Mouse (Mus musculus) B cell, adult 2 months (primary cell): ENCODE results near the gene Iqgap3.

Source experiments
- DNase-seq, 2 experiments: peaks; one replicate each; pipeline ENCODE4 v3.0.0; 2022

Gene Iqgap3

DNA sequence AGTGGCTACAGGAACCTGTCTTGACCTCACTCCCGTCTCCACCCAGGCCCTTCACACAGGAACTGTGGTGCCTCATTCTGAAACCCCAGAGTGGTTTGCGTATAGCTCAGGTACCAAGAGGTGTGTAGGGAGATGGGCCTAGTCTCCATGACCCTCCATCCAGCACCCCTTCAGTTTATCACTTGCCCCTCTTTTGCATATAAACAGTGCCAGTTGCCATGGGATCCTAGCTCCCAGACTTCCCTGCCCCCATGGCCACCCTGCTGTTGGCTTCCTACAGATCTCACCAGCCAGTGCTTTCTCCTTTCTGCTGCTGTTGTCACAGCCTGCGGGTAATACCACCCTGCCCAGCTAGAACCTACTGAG is 69.2 kb downstream of the Iqgap3 start:
- DNase-seq, result no peak

GRCm38 (mm10) chr3:88152056-88152455 is 70.3 kb downstream of the Iqgap3 start:
- DNase-seq, result no peak

- no peak for DNase-seq
Observed at GRCm38 (mm10) chr3:88153290-88154011, 71.7 kb downstream of the Iqgap3 start.

GRCm38 (mm10) chr3:88154236-88154635 is 72.5 kb downstream of the Iqgap3 start:
- DNase-seq, result no peak

GRCm38 (mm10) chr3:88156817-88157216 is 75.0 kb downstream of the Iqgap3 start:
- no peak for DNase-seq

DNA sequence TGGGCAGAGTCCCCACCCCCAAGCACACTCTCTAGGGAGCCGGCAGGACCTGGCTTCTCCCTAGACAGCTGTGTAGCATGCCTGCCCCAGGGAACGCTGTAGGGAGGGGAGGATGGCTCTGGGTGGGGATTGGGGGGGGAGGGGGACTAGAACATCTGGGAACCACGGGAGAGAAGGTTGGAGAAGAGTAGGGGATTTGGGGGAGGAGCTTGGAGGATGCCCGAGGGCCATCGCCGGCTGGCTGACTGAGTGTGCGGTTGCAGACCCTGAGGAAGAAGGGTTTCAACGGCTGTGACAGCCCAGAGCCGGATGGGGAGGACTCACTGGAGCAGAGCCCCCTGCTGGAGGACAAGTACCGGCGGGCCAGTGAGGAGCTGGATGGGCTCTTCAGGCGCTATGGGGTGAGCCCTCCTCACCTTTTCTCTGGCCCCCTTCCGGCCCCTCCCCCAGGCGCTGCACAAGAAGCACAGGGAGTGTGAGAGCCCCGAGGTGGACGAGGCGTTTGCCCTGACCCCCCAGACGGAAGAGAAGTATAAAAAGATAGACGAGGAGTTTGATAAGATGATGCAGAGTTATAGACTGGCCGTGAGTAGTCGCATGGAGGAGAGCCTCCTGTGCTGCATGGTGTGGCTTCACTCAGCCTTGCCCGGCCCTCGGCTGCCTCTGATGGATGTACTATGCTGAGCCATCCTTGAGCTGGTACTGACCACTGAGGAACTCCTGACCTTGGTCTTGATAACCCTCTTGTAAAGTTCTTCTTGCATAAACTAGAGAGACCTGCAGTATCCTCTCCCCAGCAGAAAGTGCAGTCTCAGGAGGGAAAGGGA is 76.2 kb downstream of the Iqgap3 start:
- DNase-seq, result peak; percentile 72 to 74

DNA sequence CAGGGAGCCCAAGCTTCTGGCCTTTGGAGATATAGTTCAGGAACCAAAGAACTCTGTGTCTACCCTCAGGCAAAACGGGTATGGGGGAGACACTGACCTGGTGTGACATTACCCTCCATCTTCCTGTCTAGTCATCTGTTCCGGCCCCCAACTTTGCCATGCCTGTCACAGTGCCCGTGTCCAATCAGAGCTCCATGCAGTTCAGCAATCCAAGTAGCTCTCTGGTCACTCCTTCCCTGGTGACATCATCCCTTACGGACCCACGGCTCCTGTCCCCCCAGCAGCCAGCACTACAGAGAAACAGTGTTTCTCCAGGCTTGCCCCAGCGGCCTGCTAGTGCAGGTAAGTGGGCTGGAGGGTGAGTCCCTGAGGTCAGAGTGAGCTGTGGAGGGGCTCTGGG is 77.2 kb downstream of the Iqgap3 start:
- DNase-seq, result no peak

DNA sequence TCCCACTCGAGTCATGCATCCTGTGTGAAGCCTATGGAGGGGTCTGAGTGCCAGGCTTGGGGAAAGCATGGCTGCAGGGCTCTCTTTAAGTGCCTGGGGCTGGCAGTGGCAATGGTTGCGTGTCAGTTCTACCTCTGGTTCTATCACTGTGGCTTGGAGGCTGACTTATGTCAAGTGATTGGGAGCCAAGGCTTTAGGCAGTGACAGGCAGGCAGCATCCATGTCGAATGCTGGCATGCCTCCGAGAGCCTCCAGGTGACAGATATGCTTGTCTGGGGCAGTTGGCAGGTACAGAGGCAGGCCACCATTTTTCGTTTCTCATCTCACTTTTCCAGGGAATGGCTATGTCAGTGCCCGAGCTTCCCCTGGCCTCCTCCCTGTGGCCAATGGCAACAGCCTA is 79.1 kb downstream of the Iqgap3 start:
- DNase-seq, result no peak

DNA sequence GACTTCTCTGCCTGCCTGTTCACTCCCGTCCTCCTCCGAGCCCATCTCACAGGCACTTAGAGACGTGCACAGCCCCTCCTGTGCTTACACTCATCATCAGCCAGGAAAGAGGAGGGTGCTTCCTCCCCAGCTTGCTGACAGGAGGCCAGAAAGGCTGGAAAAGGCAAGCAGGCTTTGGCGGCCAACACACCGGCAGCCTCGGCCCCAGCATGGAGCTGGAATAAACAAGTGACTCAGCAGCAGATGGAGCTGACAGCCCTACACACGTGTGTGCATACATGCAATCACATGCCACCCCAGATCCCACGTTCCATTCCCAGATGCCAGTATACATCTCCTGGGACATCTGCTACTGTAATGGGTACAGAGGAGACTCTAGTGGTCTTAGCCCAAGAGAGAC is 80.5 kb downstream of the Iqgap3 start:
- no peak for DNase-seq

GRCm38 (mm10) chr3:88162811-88163210 is 81.0 kb downstream of the Iqgap3 start:
- peak in 1 of 2 experiments; percentile 2 for DNase-seq

DNA sequence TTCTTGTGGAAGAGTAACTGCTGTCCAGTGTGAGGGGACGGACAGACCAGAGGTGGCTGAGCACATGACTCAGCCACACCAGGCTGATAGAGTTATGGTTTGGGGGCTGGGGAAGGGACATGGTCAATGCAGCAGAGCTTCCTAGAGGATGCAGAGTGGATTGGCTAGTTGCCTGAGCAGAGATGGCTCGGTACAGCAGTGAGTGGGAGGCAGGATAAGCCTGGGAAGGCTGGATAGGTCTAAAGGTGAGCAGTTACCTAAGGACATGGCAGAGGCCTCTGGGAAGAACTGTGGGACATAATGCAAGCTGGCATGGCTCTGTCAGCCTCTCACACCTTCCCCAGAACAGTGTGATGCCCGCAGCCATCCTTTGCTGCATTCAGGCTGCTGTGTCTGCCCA is 82.1 kb downstream of the Iqgap3 start:
- DNase-seq, result no peak

- DNase-seq, result no peak
Observed at GRCm38 (mm10) chr3:88164263-88164662, 82.5 kb downstream of the Iqgap3 start.

- DNase-seq, result no peak
Observed at GRCm38 (mm10) chr3:88166056-88166455, 84.3 kb downstream of the Iqgap3 start.

GRCm38 (mm10) chr3:88170361-88170760 is 88.6 kb downstream of the Iqgap3 start:
- peak; percentile 7 to 13 for DNase-seq
